Mouse (Mus musculus): ENCODE measurements at regions not wholly inside any gene's neighbourhood (a gene's known extent, or its start where the extent isn't known, plus 50 kb on each side); places are given as distances from the start of the nearest gene placed in this dataset.
A peak's percentile ranks its signal among the peaks of the same experiment; 100 is the strongest.

GRCm38 (mm10) chr9:87961796-87962195 lies 230.7 kb upstream of the Tbx18 start:
- DNase-seq (ENCODE audit: low read depth, low spot score) = no peak

- DNase-seq (ENCODE audit: low read depth, low spot score) = no peak
These were observed 233.4 kb upstream of the Tbx18 start for GRCm38 (mm10) chr9:87964508-87964907.

GRCm38 (mm10) chr9:87965103-87965780 lies 234.2 kb upstream of the Tbx18 start:
- no peak for DNase-seq (ENCODE audit: low read depth, low spot score)

- DNase-seq (ENCODE audit: low read depth, low spot score) = no peak
These were observed 237.4 kb upstream of the Tbx18 start for GRCm38 (mm10) chr9:87968190-87969082.

GRCm38 (mm10) chr9:87970586-87970985 lies 239.5 kb upstream of the Tbx18 start:
- DNase-seq (ENCODE audit: low read depth, low spot score) = no peak

GRCm38 (mm10) chr9:87971791-87972190 lies 240.7 kb upstream of the Tbx18 start:
- DNase-seq (ENCODE audit: low read depth, low spot score) = no peak

- peak; percentile 80 for DNase-seq (ENCODE audit: low read depth, low spot score)
These were observed 242.5 kb upstream of the Tbx18 start for GRCm38 (mm10) chr9:87973531-87973930.

- DNase-seq (ENCODE audit: low read depth, low spot score) = no peak
These were observed 253.8 kb upstream of the Tbx18 start for GRCm38 (mm10) chr9:87984910-87985309.

- no peak for DNase-seq (ENCODE audit: low read depth, low spot score)
These were observed 254.4 kb upstream of the Tbx18 start for GRCm38 (mm10) chr9:87985439-87985838.

- DNase-seq (ENCODE audit: low read depth, low spot score) = no peak
These were observed 275.1 kb upstream of the Tbx18 start for GRCm38 (mm10) chr9:88005945-88006700.

- no peak for DNase-seq (ENCODE audit: low read depth, low spot score)
These were observed 292.7 kb upstream of the Tbx18 start for GRCm38 (mm10) chr9:88023752-88024151.

- DNase-seq (ENCODE audit: low read depth, low spot score) = no peak
These were observed 294.9 kb upstream of the Tbx18 start for GRCm38 (mm10) chr9:88025936-88026335.

GRCm38 (mm10) chr9:88030509-88031148 lies 296.4 kb upstream of the Nt5e start:
- no peak for DNase-seq (ENCODE audit: low read depth, low spot score)

- DNase-seq (ENCODE audit: low read depth, low spot score) = no peak
These were observed 289.4 kb upstream of the Nt5e start for GRCm38 (mm10) chr9:88037560-88037959.

GRCm38 (mm10) chr9:88049270-88049669 lies 277.7 kb upstream of the Nt5e start:
- DNase-seq (ENCODE audit: low read depth, low spot score) = no peak

GRCm38 (mm10) chr9:88049792-88050191 lies 277.2 kb upstream of the Nt5e start:
- DNase-seq (ENCODE audit: low read depth, low spot score) = no peak

GRCm38 (mm10) chr9:88058551-88058950 lies 268.4 kb upstream of the Nt5e start:
- DNase-seq (ENCODE audit: low read depth, low spot score) = no peak

- DNase-seq (ENCODE audit: low read depth, low spot score) = no peak
These were observed 268.0 kb upstream of the Nt5e start for GRCm38 (mm10) chr9:88059005-88059404.

- DNase-seq (ENCODE audit: low read depth, low spot score) = peak; percentile 92
These were observed 262.9 kb upstream of the Nt5e start for GRCm38 (mm10) chr9:88063973-88064676.

- DNase-seq (ENCODE audit: low read depth, low spot score) = no peak
These were observed 261.9 kb upstream of the Nt5e start for GRCm38 (mm10) chr9:88065057-88065456.

GRCm38 (mm10) chr9:88065777-88066176 lies 261.2 kb upstream of the Nt5e start:
- no peak for DNase-seq (ENCODE audit: low read depth, low spot score)
